Mouse (Mus musculus): ENCODE results near the gene Il11ra1. TPM values are rescaled to one million over a fixed set of nuclear protein-coding genes. Genes with fewer than 3 reads are reported as not detected.
A peak's percentile ranks its signal among the peaks of the same experiment; 100 is the strongest.
"Not testable (repeated sequence)": the region's sequence is repeated elsewhere in the genome, so short reads cannot be mapped to it uniquely, and the experiment has no call there.

Gene Il11ra1
- polyA plus RNA-seq, 1 experiment from 2014 or later: 76.5 TPM

DNA sequence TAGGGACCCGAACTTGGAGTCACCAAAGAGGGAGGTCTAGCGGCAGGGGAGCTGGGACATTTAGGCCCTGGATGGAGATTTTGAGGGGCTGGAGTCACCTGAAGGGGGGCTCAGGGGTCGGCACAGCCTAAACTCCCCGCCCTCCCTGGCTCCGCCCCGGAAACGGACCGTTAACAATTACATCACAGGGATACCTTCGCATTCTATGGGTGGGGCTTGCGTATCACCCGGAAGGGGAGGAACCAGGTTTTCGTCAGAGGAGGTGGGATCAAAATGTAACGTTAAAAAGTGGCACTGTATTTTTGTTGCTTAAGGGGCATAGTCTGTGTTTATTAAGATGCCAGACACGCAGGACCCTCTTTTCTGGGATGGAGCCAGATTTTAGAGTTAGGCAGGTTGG lies 74.2 kb downstream of the Il11ra1 start, which contains the start of gene Ccl27a:
Ccl27a (minus strand) TSS at position 246 of the 400 bp plus-strand sequence.
- Histone ChIP-seq H3K9ac (replicated peaks) (peak within 1 kb of the TSS; percentile 59), H3K4me3 (peak within 1 kb of the TSS; percentile 48), H3K27ac (replicated peaks) (peak within 1 kb of the TSS; percentile 35; the same call in 1 of the 2 replicates), H3K4me2 (replicated peaks) (peak within 1 kb of the TSS; percentile 53)
- H3K36me3 ChIP-seq; H3K27me3 ChIP-seq; ATAC-seq (ENCODE audit: low FRiP score, low read depth); H3K9me3 ChIP-seq; H3K4me1 ChIP-seq: not testable (repeated sequence)
- 0% methylated on average over 12 of the region's 14 CpGs for WGBS

DNA sequence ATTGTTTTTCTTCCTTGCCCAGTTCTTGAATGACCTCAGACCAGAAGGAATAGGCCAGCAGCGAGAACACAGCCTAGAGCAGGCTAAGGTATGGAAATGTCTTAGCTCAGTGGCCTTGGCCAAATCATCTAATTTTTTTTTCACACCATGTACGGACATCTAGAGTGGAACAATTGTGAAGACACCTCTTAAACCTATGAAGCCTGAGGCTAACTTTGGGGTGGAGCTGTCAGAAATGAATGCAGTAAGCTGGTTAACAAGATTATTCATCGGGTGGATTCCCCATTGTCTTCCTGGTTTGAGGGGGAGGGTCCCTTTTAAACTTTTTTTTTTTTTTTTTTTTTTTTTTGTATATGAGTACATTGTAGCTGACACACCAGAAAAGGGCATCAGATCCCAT lies 74.7 kb downstream of the Il11ra1 start:
- 53% methylated on average over 3 of the region's 3 CpGs for WGBS
- not testable (repeated sequence) for H3K9me3 ChIP-seq; H3K27me3 ChIP-seq; H3K36me3 ChIP-seq; H3K4me1 ChIP-seq; ATAC-seq (ENCODE audit: low FRiP score, low read depth)
- Histone ChIP-seq H3K27ac (replicated peaks) (peak overlapping the region; percentile 30; the same call in 1 of the 2 replicates), H3K9ac (replicated peaks) (0 out of 2 replicates have a peak overlapping the region, but pooled peaks have one; percentile 15), H3K4me2 (replicated peaks) (peak overlapping the region; percentile 48), H3K4me3 (peak overlapping the region; percentile 35)

DNA sequence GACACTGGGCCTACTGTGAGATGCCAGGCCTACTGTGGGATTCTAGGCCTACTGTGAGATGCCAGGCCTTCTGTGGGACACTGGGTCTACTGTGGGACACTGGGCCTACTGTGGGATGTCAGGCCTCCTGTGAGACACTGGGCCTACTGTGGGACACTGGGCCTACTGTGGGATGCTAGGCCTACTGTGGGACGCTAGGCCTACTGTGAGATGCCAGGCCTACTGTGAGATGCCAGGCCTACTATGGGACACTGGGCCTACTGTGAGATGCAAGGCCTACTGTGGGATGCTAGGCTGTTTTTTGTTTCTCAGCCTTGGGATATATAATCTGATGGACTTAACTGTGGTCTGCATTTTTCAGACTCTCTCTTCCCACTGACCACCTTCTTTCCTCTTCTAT lies 76.1 kb downstream of the Il11ra1 start:
- H3K27me3 ChIP-seq; H3K4me3 ChIP-seq; H3K9me3 ChIP-seq; H3K4me1 ChIP-seq; H3K27ac ChIP-seq (replicated peaks); ATAC-seq (ENCODE audit: low FRiP score, low read depth); H3K9ac ChIP-seq (replicated peaks); H3K4me2 ChIP-seq (replicated peaks); H3K36me3 ChIP-seq: not testable (repeated sequence)
- 87% methylated on average over 1 of the region's 1 CpGs for WGBS

DNA sequence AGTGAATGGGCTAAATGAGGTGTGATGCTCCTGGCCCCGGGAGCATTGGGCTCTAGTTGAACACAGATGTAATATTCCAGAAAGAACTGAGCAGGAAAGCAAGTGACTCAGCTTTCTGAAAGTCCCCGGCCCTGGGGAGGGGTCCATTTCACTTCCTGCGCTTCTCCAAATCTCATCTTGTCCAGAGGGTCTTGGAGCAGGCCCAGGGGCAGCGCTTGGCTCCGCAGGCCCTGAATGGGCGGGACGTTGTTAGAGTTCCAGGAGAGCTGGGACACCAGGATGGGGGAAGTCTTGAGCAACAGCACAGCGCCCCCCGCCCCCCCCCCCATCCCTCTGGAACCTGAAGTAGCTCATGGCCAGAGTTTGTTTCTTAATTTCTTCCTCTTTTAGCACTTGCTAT lies 81.5 kb downstream of the Il11ra1 start:
- not testable (repeated sequence) for H3K27me3 ChIP-seq; H3K9me3 ChIP-seq; H3K4me2 ChIP-seq (replicated peaks); H3K27ac ChIP-seq (replicated peaks); H3K4me1 ChIP-seq; ATAC-seq (ENCODE audit: low FRiP score, low read depth); H3K9ac ChIP-seq (replicated peaks); H3K36me3 ChIP-seq; H3K4me3 ChIP-seq
- 20% methylated on average over 9 of the region's 9 CpGs for WGBS

DNA sequence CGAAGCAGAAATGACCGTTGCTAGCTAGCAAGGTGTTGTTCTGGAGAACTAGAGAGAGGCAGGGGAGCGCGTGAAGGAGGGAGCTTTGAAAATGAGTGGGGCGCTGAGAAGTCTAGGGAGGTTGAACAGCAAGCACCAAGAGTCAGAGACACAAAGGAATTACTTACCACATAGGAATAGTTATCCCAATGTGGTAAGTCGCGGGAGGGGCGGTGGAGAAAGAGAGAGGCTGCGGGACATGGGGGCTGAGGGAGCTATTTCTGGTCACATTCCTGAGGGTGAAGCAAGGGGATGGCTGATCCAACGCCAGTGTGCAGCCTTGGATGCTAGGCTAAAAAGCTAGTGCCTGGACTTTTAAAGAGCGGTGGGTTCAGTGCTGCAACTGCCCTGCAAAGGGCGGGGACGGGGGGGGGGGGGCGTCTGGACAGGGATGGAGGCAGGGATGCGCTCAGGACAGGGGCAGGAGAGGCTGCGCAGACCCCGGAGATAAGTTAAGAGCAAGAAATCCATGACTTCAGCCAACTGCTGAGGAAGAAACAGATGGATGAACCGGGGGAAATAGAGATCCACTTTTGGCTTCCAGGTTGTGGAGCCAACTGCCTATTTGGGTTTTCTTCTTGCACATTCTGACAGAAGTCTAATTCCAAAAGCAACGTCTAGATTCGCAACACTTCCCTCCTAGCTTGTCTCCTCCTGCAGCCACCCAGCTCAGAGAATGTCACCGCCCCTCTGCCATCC lies 82.1 kb downstream of the Il11ra1 start:
- H3K9ac ChIP-seq (replicated peaks); H3K36me3 ChIP-seq; H3K4me1 ChIP-seq; ATAC-seq (ENCODE audit: low FRiP score, low read depth); H3K9me3 ChIP-seq; H3K4me2 ChIP-seq (replicated peaks); H3K27ac ChIP-seq (replicated peaks); H3K4me3 ChIP-seq; H3K27me3 ChIP-seq: not testable (repeated sequence)
- WGBS: 17% methylated on average over 14 of the region's 21 CpGs

DNA sequence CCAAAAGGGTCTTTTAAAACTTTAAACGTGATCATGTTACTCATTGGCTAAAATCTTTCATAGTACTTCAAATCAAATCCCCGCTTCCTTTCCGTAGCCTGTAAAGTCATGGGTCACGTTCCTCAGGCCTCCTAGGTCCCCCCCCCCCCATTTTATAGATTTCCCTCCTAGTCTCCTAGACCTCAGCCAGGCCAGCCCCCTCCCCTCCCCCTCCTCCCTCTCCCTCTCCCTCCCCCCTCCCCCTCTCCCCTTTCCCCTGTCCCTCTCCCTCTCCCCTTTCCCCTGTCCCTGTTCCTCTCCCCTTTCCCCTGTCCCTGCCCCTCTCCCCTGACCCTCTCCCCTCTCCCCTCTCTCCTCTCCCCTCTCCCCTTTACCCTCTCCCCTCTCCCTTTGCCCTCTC lies 82.9 kb downstream of the Il11ra1 start:
- not testable (repeated sequence) for H3K9me3 ChIP-seq; H3K36me3 ChIP-seq; H3K4me1 ChIP-seq; H3K4me2 ChIP-seq (replicated peaks); H3K9ac ChIP-seq (replicated peaks); ATAC-seq (ENCODE audit: low FRiP score, low read depth); H3K27ac ChIP-seq (replicated peaks); H3K4me3 ChIP-seq; H3K27me3 ChIP-seq
- WGBS: 6% methylated on average over 4 of the region's 4 CpGs

DNA sequence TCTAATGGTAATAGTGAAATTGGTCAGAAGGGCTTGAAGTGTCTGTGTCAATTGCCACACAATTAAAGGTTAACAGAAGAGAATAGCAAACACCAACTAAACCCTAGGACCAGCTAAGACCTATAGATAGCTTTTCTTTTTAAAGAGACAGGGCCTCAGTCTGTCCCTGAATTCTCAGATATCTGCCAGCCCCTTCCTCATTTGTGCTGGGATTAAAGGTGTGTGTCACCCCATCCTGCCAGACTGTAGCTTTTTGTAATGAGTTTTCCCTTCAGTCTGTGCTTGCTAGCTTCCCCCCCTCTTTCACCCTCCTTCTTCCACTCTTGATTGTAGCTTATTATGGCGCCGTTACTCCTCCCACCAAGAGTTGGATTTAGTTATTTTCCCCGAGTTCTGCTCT lies 83.4 kb downstream of the Il11ra1 start:
- H3K27ac ChIP-seq (replicated peaks); H3K9me3 ChIP-seq; H3K27me3 ChIP-seq; H3K36me3 ChIP-seq; H3K4me3 ChIP-seq; H3K4me2 ChIP-seq (replicated peaks); ATAC-seq (ENCODE audit: low FRiP score, low read depth); H3K4me1 ChIP-seq; H3K9ac ChIP-seq (replicated peaks): not testable (repeated sequence)
- 20% methylated on average over 3 of the region's 3 CpGs for WGBS

Other genes starting within 250 kb of the Il11ra1 start
- 11.9 and 12.6 TPM in 2 replicates for gene Kif24, start 235.1 kb upstream of the Il11ra1 start, polyA plus RNA-seq (2016; fragmentation: Nextera tagmentation; extraction: Ambion mirVana)
- 56.9 and 63.5 TPM in 2 replicates for gene Nudt2, start 234.8 kb upstream of the Il11ra1 start, polyA plus RNA-seq (2016; fragmentation: Nextera tagmentation; extraction: Ambion mirVana)
- gene AI464131, start 196.9 kb upstream of the Il11ra1 start, polyA plus RNA-seq (2016; fragmentation: Nextera tagmentation; extraction: Ambion mirVana): 8.5 and 8.7 TPM in 2 replicates
- gene 1110017D15Rik, start 182.7 kb upstream of the Il11ra1 start, polyA plus RNA-seq (2016; fragmentation: Nextera tagmentation; extraction: Ambion mirVana): 5.0 and 5.5 TPM in 2 replicates
- 11.4 and 11.9 TPM in 2 replicates for gene Fam219a, start 130.5 kb upstream of the Il11ra1 start, polyA plus RNA-seq (2016; fragmentation: Nextera tagmentation; extraction: Ambion mirVana)
- 2.3 and 2.5 TPM in 2 replicates for gene Dnaic1, start 130.2 kb upstream of the Il11ra1 start, polyA plus RNA-seq (2016; fragmentation: Nextera tagmentation; extraction: Ambion mirVana)
- 59.3 and 65.4 TPM in 2 replicates for gene Enho, start 59.7 kb upstream of the Il11ra1 start, polyA plus RNA-seq (2016; fragmentation: Nextera tagmentation; extraction: Ambion mirVana)
- 35.0 and 43.5 TPM in 2 replicates for gene Cntfr, start 2.9 kb upstream of the Il11ra1 start, polyA plus RNA-seq (2016; fragmentation: Nextera tagmentation; extraction: Ambion mirVana)
- 68.7 and 69.3 TPM in 2 replicates for gene Rpp25l, start 13.5 kb downstream of the Il11ra1 start, polyA plus RNA-seq (2016; fragmentation: Nextera tagmentation; extraction: Ambion mirVana)
- gene Dctn3, start 23.2 kb downstream of the Il11ra1 start, polyA plus RNA-seq (2016; fragmentation: Nextera tagmentation; extraction: Ambion mirVana): 184 and 185 TPM in 2 replicates
- gene Arid3c, start 31.2 kb downstream of the Il11ra1 start, polyA plus RNA-seq (2016; fragmentation: Nextera tagmentation; extraction: Ambion mirVana): 0.26 and 0.54 TPM in 2 replicates
- 22.0 and 25.5 TPM in 2 replicates for gene Galt, start 55.2 kb downstream of the Il11ra1 start, polyA plus RNA-seq (2016; fragmentation: Nextera tagmentation; extraction: Ambion mirVana)
- 50.4 and 55.3 TPM in 2 replicates for gene Sigmar1, start 56.2 kb downstream of the Il11ra1 start, polyA plus RNA-seq (2016; fragmentation: Nextera tagmentation; extraction: Ambion mirVana)
- gene Ccl27a, start 74.3 kb downstream of the Il11ra1 start, polyA plus RNA-seq (2016; fragmentation: Nextera tagmentation; extraction: Ambion mirVana): 119 and 134 TPM in 2 replicates
- gene Gm21541, start 203.6 kb downstream of the Il11ra1 start, polyA plus RNA-seq (2016; fragmentation: Nextera tagmentation; extraction: Ambion mirVana): not detected in 2 replicates
- gene Gm20878, start 241.6 kb downstream of the Il11ra1 start, polyA plus RNA-seq (2016; fragmentation: Nextera tagmentation; extraction: Ambion mirVana): 4.7 and 4.9 TPM in 2 replicates